Mouse (Mus musculus): ENCODE measurements at regions not wholly inside any gene's neighbourhood (a gene's known extent, or its start where the extent isn't known, plus 50 kb on each side); places are given as distances from the start of the nearest gene placed in this dataset.

- no peak for TF ChIP-seq EP300 (IDR thresholded peaks at IDR 0.05; ENCODE audit: low read depth)
- no peak for TF ChIP-seq CTCF (IDR thresholded peaks at IDR 0.05; ENCODE audit: low read depth)
Measured at GRCm38 (mm10) chr13:45301191-45301905, 88.2 kb upstream of the Mylip start.

All from heart, postnatal 0 days (tissue).